Mouse (Mus musculus): ENCODE results near the gene Tmem106a. TPM values are rescaled to one million over a fixed set of nuclear protein-coding genes. Genes with fewer than 3 reads are reported as not detected.

Gene Tmem106a
- 4.4 and 5.9 TPM in 2 replicates for polyA plus RNA-seq (2015; fragmentation: Nextera tagmentation; extraction: Ambion mirVana)

GRCm38 (mm10) chr11:101582054-101583035 is at the start of gene Tmem106a:
Gene Tmem106a, plus strand, starts transcription at chr11:101582242.
- H3K27ac ChIP-seq (replicated peaks), result no peak within 1 kb of the TSS
- no peaks in the 10 kb centered on the region for H3K4me1 ChIP-seq
- 0 out of 2 replicates have a peak within 1 kb of the TSS, but pooled peaks have one; percentile 8 for H3K9ac ChIP-seq (replicated peaks)
- peak within 1 kb of the TSS; percentile 49 for H3K4me2 ChIP-seq
- H3K4me3 ChIP-seq (replicated peaks), result peak within 1 kb of the TSS; percentile 24
- WGBS, result 19% methylated on average over 30 of the region's 31 CpGs
- no peaks in the 10 kb centered on the region for H3K9me3 ChIP-seq (replicated peaks)
- ATAC-seq (ENCODE audit: low FRiP score), result no peak
- peaks cover 48% of the 10 kb centered on the region for H3K36me3 ChIP-seq
- no peaks in the 10 kb centered on the region for H3K27me3 ChIP-seq (replicated peaks)

- Histone ChIP-seq H3K27ac (replicated peaks) (no peak overlapping the region), H3K4me1 (no peaks in the 10 kb centered on the region; the same call in 1 of the 2 replicates), H3K4me3 (replicated peaks) (no peak overlapping the region), H3K36me3 (no peaks in the 10 kb centered on the region), H3K9ac (replicated peaks) (no peak overlapping the region), H3K27me3 (replicated peaks) (no peaks in the 10 kb centered on the region), H3K4me2 (no peak overlapping the region), H3K9me3 (replicated peaks) (no peaks in the 10 kb centered on the region)
- 83% methylated on average over 9 of the region's 9 CpGs for WGBS
- ATAC-seq (ENCODE audit: low FRiP score), result no peak
Observed at GRCm38 (mm10) chr11:101543533-101543932, 38.5 kb upstream of the Tmem106a start.

- no peak overlapping the region for H3K4me3 ChIP-seq (replicated peaks)
- H3K9me3 ChIP-seq (replicated peaks), result no peaks in the 10 kb centered on the region
- H3K4me1 ChIP-seq, result no peaks in the 10 kb centered on the region; the same call in 1 of the 2 replicates
- no peak overlapping the region for H3K4me2 ChIP-seq
- no peaks in the 10 kb centered on the region for H3K27me3 ChIP-seq (replicated peaks)
- 88% methylated on average over 1 of the region's 1 CpGs for WGBS
- no peak overlapping the region for H3K9ac ChIP-seq (replicated peaks)
- no peak overlapping the region for H3K27ac ChIP-seq (replicated peaks)
- no peaks in the 10 kb centered on the region for H3K36me3 ChIP-seq
- no peak for ATAC-seq (ENCODE audit: low FRiP score)
Observed at GRCm38 (mm10) chr11:101544132-101544531, 37.9 kb upstream of the Tmem106a start.

GRCm38 (mm10) chr11:101548526-101548925 is 33.5 kb upstream of the Tmem106a start:
- no peak overlapping the region for H3K27ac ChIP-seq (replicated peaks)
- no peaks in the 10 kb centered on the region for H3K36me3 ChIP-seq
- no peak overlapping the region for H3K4me3 ChIP-seq (replicated peaks)
- peaks cover 15% of the 10 kb centered on the region for H3K4me1 ChIP-seq
- H3K27me3 ChIP-seq (replicated peaks), result no peaks in the 10 kb centered on the region
- no peak overlapping the region for H3K4me2 ChIP-seq
- H3K9ac ChIP-seq (replicated peaks), result no peak overlapping the region
- no peaks in the 10 kb centered on the region for H3K9me3 ChIP-seq (replicated peaks)
- ATAC-seq (ENCODE audit: low FRiP score), result no peak

- peak; percentile 89 for ATAC-seq (ENCODE audit: low FRiP score)
- Histone ChIP-seq H3K9ac (replicated peaks) (peak within 1 kb of the TSS; percentile 68), H3K9me3 (replicated peaks) (no peaks in the 10 kb centered on the region), H3K4me2 (peak within 1 kb of the TSS; percentile 79), H3K36me3 (peaks cover 7% of the 10 kb centered on the region; the same call in 1 of the 2 replicates), H3K4me1 (peaks cover 36% of the 10 kb centered on the region), H3K27ac (replicated peaks) (peak within 1 kb of the TSS; percentile 97), H3K4me3 (replicated peaks) (peak within 1 kb of the TSS; percentile 66), H3K27me3 (replicated peaks) (no peaks in the 10 kb centered on the region)
- under 1% methylated on average over 43 of the region's 43 CpGs for WGBS
Observed at GRCm38 (mm10) chr11:101551751-101552475, 30.1 kb upstream of the Tmem106a start, which contains the start of the genes Brca1 and Nbr1. Gene Brca1, minus strand, starts transcription at chr11:101551955. Gene Nbr1, plus strand, starts transcription at chr11:101552149.

- WGBS, result under 1% methylated on average over 37 of the region's 37 CpGs
- peak overlapping the region; percentile 66 for H3K4me3 ChIP-seq (replicated peaks)
- no peaks in the 10 kb centered on the region for H3K27me3 ChIP-seq (replicated peaks)
- H3K9me3 ChIP-seq (replicated peaks), result no peaks in the 10 kb centered on the region
- peaks cover 37% of the 10 kb centered on the region for H3K4me1 ChIP-seq
- peaks cover 7% of the 10 kb centered on the region; the same call in 1 of the 2 replicates for H3K36me3 ChIP-seq
- H3K27ac ChIP-seq (replicated peaks), result peak overlapping the region; percentile 97
- peak overlapping the region; percentile 79 for H3K4me2 ChIP-seq
- peak overlapping the region; percentile 68 for H3K9ac ChIP-seq (replicated peaks)
- ATAC-seq (ENCODE audit: low FRiP score), result peak; percentile 97
Observed at GRCm38 (mm10) chr11:101552476-101553300, 29.4 kb upstream of the Tmem106a start.

- Histone ChIP-seq H3K4me3 (replicated peaks) (peak overlapping the region; percentile 66), H3K9me3 (replicated peaks) (no peaks in the 10 kb centered on the region), H3K4me1 (peaks cover 37% of the 10 kb centered on the region), H3K4me2 (peak overlapping the region; percentile 79), H3K27ac (replicated peaks) (peak overlapping the region; percentile 93), H3K9ac (replicated peaks) (peak overlapping the region; percentile 68), H3K27me3 (replicated peaks) (no peaks in the 10 kb centered on the region), H3K36me3 (peaks cover 13% of the 10 kb centered on the region)
- no peak for ATAC-seq (ENCODE audit: low FRiP score)
- WGBS, result 23% methylated on average over 8 of the region's 8 CpGs
Observed at GRCm38 (mm10) chr11:101553354-101553930, 28.6 kb upstream of the Tmem106a start.

GRCm38 (mm10) chr11:101556541-101556940 is 25.5 kb upstream of the Tmem106a start:
- peaks cover 38% of the 10 kb centered on the region for H3K36me3 ChIP-seq

GRCm38 (mm10) chr11:101556954-101557353 is 25.1 kb upstream of the Tmem106a start:
- H3K9me3 ChIP-seq (replicated peaks), result no peaks in the 10 kb centered on the region
- no peak overlapping the region for H3K4me2 ChIP-seq
- peaks cover 25% of the 10 kb centered on the region for H3K4me1 ChIP-seq
- H3K4me3 ChIP-seq (replicated peaks), result no peak overlapping the region
- no peak overlapping the region for H3K9ac ChIP-seq (replicated peaks)
- no peak for ATAC-seq (ENCODE audit: low FRiP score)
- H3K36me3 ChIP-seq, result peaks cover 38% of the 10 kb centered on the region
- WGBS, result 59% methylated on average over 2 of the region's 2 CpGs
- H3K27ac ChIP-seq (replicated peaks), result no peak overlapping the region
- no peaks in the 10 kb centered on the region for H3K27me3 ChIP-seq (replicated peaks)

More at GRCm38 (mm10) chr11:101556541-101556940, 25.5 kb upstream of the Tmem106a start:
- H3K27ac ChIP-seq (replicated peaks), result no peak overlapping the region
- no peak for ATAC-seq (ENCODE audit: low FRiP score)
- H3K9ac ChIP-seq (replicated peaks), result no peak overlapping the region
- H3K4me1 ChIP-seq, result peaks cover 26% of the 10 kb centered on the region
- H3K4me2 ChIP-seq, result no peak overlapping the region
- H3K27me3 ChIP-seq (replicated peaks), result no peaks in the 10 kb centered on the region
- no peak overlapping the region for H3K4me3 ChIP-seq (replicated peaks)
- H3K9me3 ChIP-seq (replicated peaks), result no peaks in the 10 kb centered on the region
- WGBS, result 84% methylated on average over 7 of the region's 7 CpGs

GRCm38 (mm10) chr11:101562391-101562790 is 19.7 kb upstream of the Tmem106a start:
- WGBS, result 42% methylated on average over 5 of the region's 5 CpGs
- peaks cover 63% of the 10 kb centered on the region for H3K36me3 ChIP-seq
- no peaks in the 10 kb centered on the region for H3K9me3 ChIP-seq (replicated peaks)
- H3K4me2 ChIP-seq, result no peak overlapping the region
- no peak overlapping the region for H3K9ac ChIP-seq (replicated peaks)
- H3K27me3 ChIP-seq (replicated peaks), result no peaks in the 10 kb centered on the region
- H3K27ac ChIP-seq (replicated peaks), result no peak overlapping the region
- no peaks in the 10 kb centered on the region for H3K4me1 ChIP-seq
- no peak overlapping the region for H3K4me3 ChIP-seq (replicated peaks)
- ATAC-seq (ENCODE audit: low FRiP score), result no peak
